Mouse (Mus musculus) stomach, postnatal 0 days (tissue): Measurements from ENCODE around the gene Xrcc6. TPM values are rescaled to one million over a fixed set of nuclear protein-coding genes. Genes with fewer than 3 reads are reported as not detected.

Experiments used
- ATAC-seq: fragments of 200-750 bp; cut with Nextera tagmentation; 2 replicates; pipeline ENCODE4 v1.8.0; 2017; ENCODE audit not compliant: low FRiP score, low TSS enrichment
- DNase-seq: peaks from one replicate; pipeline ENCODE4 v3.0.0-alpha.2; 2016; ENCODE audit warnings: low spot score
- H3K27ac ChIP-seq: fragments of 300-500 bp; sonication (generic); replicated peaks from 2 replicates; pipeline ENCODE4 v1.5.1; 2014; ENCODE audit warnings: mild to moderate bottlenecking, control low read depth
- H3K27me3 ChIP-seq: fragments of 300-500 bp; sonication (generic); 2 replicates; pipeline ENCODE4 v1.6.1; 2014; ENCODE audit warnings: low read length; ENCODE audit not compliant: control insufficient read depth, insufficient read depth
- H3K36me3 ChIP-seq: fragments of 300-500 bp; sonication (generic); 2 replicates; pipeline ENCODE4 v1.6.1; 2014; ENCODE audit warnings: low read length, mixed read lengths; ENCODE audit not compliant: control insufficient read depth, insufficient read depth
- H3K4me1 ChIP-seq: fragments of 300-500 bp; sonication (generic); replicated peaks from 2 replicates; pipeline ENCODE4 v1.6.1; 2014; ENCODE audit warnings: antibody characterized with exemption; ENCODE audit not compliant: control insufficient read depth, insufficient read depth
- H3K4me2 ChIP-seq: fragments of 300-500 bp; sonication (generic); replicated peaks from 2 replicates; pipeline ENCODE4 v1.6.1; 2014; ENCODE audit warnings: low read depth, mild to moderate bottlenecking, control low read depth, moderate library complexity
- H3K4me3 ChIP-seq: fragments of 300-500 bp; sonication (generic); 2 replicates; pipeline ENCODE4 v1.5.1; 2014; ENCODE audit warnings: low read depth, low read length, control low read depth
- H3K9ac ChIP-seq: fragments of 300-500 bp; sonication (generic); 2 replicates; pipeline ENCODE4 v1.6.1; 2014; ENCODE audit warnings: mild to moderate bottlenecking, low read length, control low read depth, mixed read lengths
- H3K9me3 ChIP-seq: fragments of 300-500 bp; sonication (generic); 2 replicates; pipeline ENCODE4 v1.6.1; 2016; ENCODE audit warnings: low read length; ENCODE audit not compliant: control insufficient read depth
- CTCF ChIP-seq: IDR thresholded peaks from 2 replicates; pipeline ENCODE4 v1.5.1; 2016; ENCODE audit warnings: antibody characterized with exemption, low read depth, mild to moderate bottlenecking, moderate library complexity
- EP300 ChIP-seq: optimal IDR thresholded peaks from 2 replicates; pipeline ENCODE3; 2016; ENCODE audit warnings: antibody characterized with exemption
- WGBS: fragments of 180-500 bp; shearing (Covaris S2); extraction: QIAGEN DNeasy Blood & Tissue Kit; methylation state at CpG from one replicate; pipeline ENCODE4 v1.1.7; 2014; 5-methylcytosine and 5-hydroxymethylcytosine counted together
- polyA plus RNA-seq: library from polyadenylated mRNA; unstranded; fragments of >200 nt; fragmentation: Nextera tagmentation; extraction: Ambion mirVana; gene quantifications from 2 replicates; pipeline ENCODE4 v1.2.1, GENCODE M21; 2015

The Xrcc6 gene
- polyA plus RNA-seq, 1 experiment from 2014 or later = 30.4 TPM

- under 1% methylated on average over 74 of the region's 74 CpGs for WGBS
- TF ChIP-seq EP300 = no peak
- no peak for TF ChIP-seq CTCF
These were observed 59.6 kb downstream of the Xrcc6 start, which contains the start of gene Snu13 for GRCm38 (mm10) chr15:82047080-82047883. Gene Snu13 (minus strand): TSS chr15:82047598.

GRCm38 (mm10) chr15:82052544-82052943 lies 64.9 kb downstream of the Xrcc6 start:
- no peaks in the 10 kb centered on the region for H3K36me3 ChIP-seq
- H3K4me1 ChIP-seq = no peaks in the 10 kb centered on the region
- H3K27ac ChIP-seq = no peak overlapping the region
- DNase-seq (no peak), ATAC-seq (no peak)
- no peak overlapping the region for H3K9ac ChIP-seq
- no peaks in the 10 kb centered on the region for H3K27me3 ChIP-seq
- H3K4me3 ChIP-seq = no peak overlapping the region
- WGBS = 69% methylated on average over 5 of the region's 5 CpGs
- no peaks in the 10 kb centered on the region for H3K9me3 ChIP-seq
- no peak overlapping the region for H3K4me2 ChIP-seq
- TF ChIP-seq EP300 = no peak
- no peak for TF ChIP-seq CTCF

More at GRCm38 (mm10) chr15:82047080-82047883, 59.6 kb downstream of the Xrcc6 start, which contains the start of gene Snu13:
- peak within 1 kb of the TSS; percentile 92 for H3K27ac ChIP-seq
- peak; percentile 85 for ATAC-seq
- peak; percentile 93 for DNase-seq
- peak within 1 kb of the TSS; percentile 94 for H3K4me2 ChIP-seq
- H3K9ac ChIP-seq = peak within 1 kb of the TSS; percentile 96
- no peaks in the 10 kb centered on the region for H3K9me3 ChIP-seq
- no peaks in the 10 kb centered on the region for H3K27me3 ChIP-seq
- H3K4me3 ChIP-seq = peak within 1 kb of the TSS; percentile 98
- peaks cover 5% of the 10 kb centered on the region; the same call in 1 of the 2 replicates for H3K36me3 ChIP-seq
- 0 out of 2 replicates have a peak, but pooled peaks cover 5% of the 10 kb centered on the region for H3K4me1 ChIP-seq

DNA sequence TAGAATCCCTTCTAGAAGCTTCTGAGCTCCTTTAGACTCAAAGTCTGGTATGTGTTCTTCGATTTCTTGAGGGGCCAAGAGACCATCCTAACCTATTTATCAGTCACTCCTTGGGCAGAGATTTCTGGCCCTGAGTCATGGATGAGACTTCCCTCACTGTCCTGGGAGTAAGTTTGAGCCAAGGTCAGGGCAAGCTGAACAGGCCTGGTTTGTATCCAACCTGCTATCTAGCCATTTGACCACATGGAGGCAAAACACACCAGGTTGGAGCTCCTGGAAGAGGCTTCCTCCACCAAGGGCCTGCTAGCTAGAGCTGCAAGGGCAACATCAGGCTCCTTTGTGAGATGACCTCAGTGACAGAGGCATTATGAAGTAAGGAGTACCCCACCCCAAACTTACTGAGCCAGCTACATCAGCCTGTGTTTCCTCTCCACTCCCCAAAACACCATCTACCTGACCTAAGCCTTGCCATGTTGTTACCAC lies 71.1 kb downstream of the Xrcc6 start, which contains the start of gene 4930407I10Rik:
Gene 4930407I10Rik, plus strand, starts transcription at position 433 of the 483 bp plus-strand sequence.
- TF ChIP-seq EP300 (no peak), CTCF (no peak)
- no peaks in the 10 kb centered on the region for H3K27me3 ChIP-seq
- no peak for DNase-seq
- no peaks in the 10 kb centered on the region for H3K9me3 ChIP-seq
- no peak within 1 kb of the TSS for H3K4me3 ChIP-seq
- WGBS = 81% methylated on average over 1 of the region's 1 CpGs
- H3K36me3 ChIP-seq = no peaks in the 10 kb centered on the region
- H3K4me1 ChIP-seq = no peaks in the 10 kb centered on the region
- H3K9ac ChIP-seq = no peak within 1 kb of the TSS
- no peak within 1 kb of the TSS for H3K4me2 ChIP-seq
- ATAC-seq = no peak
- no peak within 1 kb of the TSS for H3K27ac ChIP-seq

GRCm38 (mm10) chr15:82063909-82064308 lies 76.3 kb downstream of the Xrcc6 start:
- DNase-seq (no peak), ATAC-seq (no peak)
- 54% methylated on average over 14 of the region's 14 CpGs for WGBS
- TF ChIP-seq CTCF (no peak), EP300 (no peak)
- Histone ChIP-seq H3K4me2 (no peak overlapping the region), H3K4me1 (no peaks in the 10 kb centered on the region), H3K27ac (no peak overlapping the region), H3K9ac (no peak overlapping the region), H3K4me3 (no peak overlapping the region), H3K9me3 (no peaks in the 10 kb centered on the region), H3K27me3 (0 out of 2 replicates have a peak, but pooled peaks cover 2% of the 10 kb centered on the region), H3K36me3 (no peaks in the 10 kb centered on the region)

DNA sequence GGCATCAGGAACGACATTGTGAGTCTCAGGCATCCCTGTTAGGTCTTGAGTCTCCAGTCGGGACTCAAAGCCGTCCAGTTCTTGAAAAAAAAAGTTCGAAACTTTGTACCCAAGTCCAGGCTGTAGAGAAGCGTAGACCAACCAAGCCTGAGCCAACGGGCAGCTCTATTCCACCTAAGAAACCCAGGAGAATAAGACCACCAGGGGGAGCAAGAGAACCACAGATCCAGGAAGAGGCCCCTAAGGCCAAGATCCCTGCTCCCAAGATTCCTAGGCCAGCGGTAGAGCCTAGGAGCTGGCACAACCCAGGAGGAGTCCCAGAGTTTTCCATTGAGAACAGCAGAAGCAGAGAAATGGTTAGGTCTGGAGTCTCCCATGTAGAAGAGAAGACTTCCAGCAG lies 77.9 kb downstream of the Xrcc6 start:
- no peak overlapping the region for H3K4me3 ChIP-seq
- H3K9me3 ChIP-seq = no peaks in the 10 kb centered on the region
- ATAC-seq (peak; percentile 78), DNase-seq (peak; percentile 72)
- H3K4me1 ChIP-seq = no peaks in the 10 kb centered on the region
- H3K9ac ChIP-seq = no peak overlapping the region
- 14% methylated on average over 7 of the region's 7 CpGs for WGBS
- TF ChIP-seq EP300 (no peak), CTCF (peak; percentile 87)
- H3K4me2 ChIP-seq = no peak overlapping the region
- H3K27ac ChIP-seq = no peak overlapping the region
- H3K27me3 ChIP-seq = peaks cover 10% of the 10 kb centered on the region; the same call in 1 of the 2 replicates
- H3K36me3 ChIP-seq = no peaks in the 10 kb centered on the region

DNA sequence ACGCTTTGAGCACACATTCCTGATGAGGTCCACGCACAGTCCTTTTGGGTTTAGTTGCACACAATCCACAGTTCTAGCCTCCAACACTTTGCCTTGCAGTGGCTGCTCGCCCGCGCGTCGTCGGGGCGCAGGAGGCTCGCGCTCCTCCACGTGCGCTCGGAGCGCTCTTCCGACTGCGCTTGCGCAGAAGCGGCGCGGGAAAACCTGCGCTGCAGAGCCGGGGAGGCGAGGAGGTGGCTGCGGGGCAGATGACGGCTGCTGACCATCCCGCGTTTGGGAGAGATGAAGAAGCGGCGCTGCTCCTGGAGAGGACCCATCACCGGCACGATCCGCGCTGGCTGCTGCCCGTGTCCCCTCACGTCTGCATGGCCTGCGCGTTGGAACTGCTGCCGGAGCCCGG lies 82.3 kb downstream of the Xrcc6 start, which contains the start of gene Mei1:
Gene Mei1, plus strand, starts transcription at position 99 of the 400 bp plus-strand sequence.
- ATAC-seq = no peak
- TF ChIP-seq EP300 = no peak
- TF ChIP-seq CTCF = no peak
- H3K4me2 ChIP-seq = no peak within 1 kb of the TSS

More for the DNA sequence above, 82.3 kb downstream of the Xrcc6 start, which contains the start of gene Mei1:
- H3K9ac ChIP-seq = no peak within 1 kb of the TSS
- peaks cover 10% of the 10 kb centered on the region; the same call in 1 of the 2 replicates for H3K27me3 ChIP-seq
- H3K27ac ChIP-seq = no peak within 1 kb of the TSS
- H3K36me3 ChIP-seq = no peaks in the 10 kb centered on the region
- H3K4me1 ChIP-seq = no peaks in the 10 kb centered on the region
- no peaks in the 10 kb centered on the region for H3K9me3 ChIP-seq
- DNase-seq = no peak
- 19% methylated on average over 40 of the region's 40 CpGs for WGBS
- H3K4me3 ChIP-seq = no peak within 1 kb of the TSS; the same call in 1 of the 2 replicates
